In the genomic region with DNA sequence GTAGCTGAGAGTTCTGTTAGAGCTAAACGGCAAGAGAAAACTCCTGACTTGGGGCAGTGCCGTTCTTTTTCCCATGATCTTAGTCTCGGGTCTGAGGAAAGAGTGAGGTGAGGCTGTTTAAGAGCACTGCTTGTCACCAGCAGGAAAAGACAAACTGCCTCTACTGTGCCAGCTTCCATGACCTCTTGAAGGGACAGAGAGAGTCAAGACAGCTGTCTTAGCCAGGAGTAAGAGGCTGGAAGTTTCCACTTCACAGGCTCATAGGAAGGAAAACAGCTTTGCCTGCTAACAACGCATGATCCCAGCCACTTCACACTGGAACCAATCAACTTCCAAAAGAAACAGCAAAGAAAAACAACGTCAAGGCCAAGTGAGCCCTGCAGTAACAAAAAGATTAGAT, we compare ENCODE assay signal across 19 mouse cellular contexts. TPM values are rescaled to one million over a fixed set of nuclear protein-coding genes. Genes with fewer than 3 reads are reported as not detected.
DNase-seq lines count a peak whose midpoint lies in the region; ATAC-seq lines count a peak whose summit lies in the region.
"Had no signal": no experiment of that assay in that cellular context is flagged by ENCODE, and none has a peak within 500 bp of the region (broad histone marks: within the 10 kb centered on the region; RNA-seq: fewer than 3 reads in every experiment).

No protein-coding gene starts in this region.

- peak; percentile 24 for DNase-seq in adrenal gland, postnatal 14 days
- DNase-seq in adrenal gland, postnatal 4 days (ENCODE audit: low spot score in 2 of 2), result no peak
- no peak for DNase-seq in heart, postnatal 25 days (ENCODE audit: low spot score)
- peak; percentile 52 for DNase-seq in kidney, postnatal 14 days
- DNase-seq in kidney, adult 11 months, result no peak
- peak; percentile 9 to 13 for DNase-seq in kidney, postnatal 36 days
- DNase-seq: cerebellum, adult 9-11 months; heart, postnatal 14 days; left cerebral cortex, postnatal 4 days; liver, embryonic 13.5 days; lung, postnatal 14 days; retina, postnatal 1 day; thymus, postnatal 25 days had no signal

- no peaks in the 10 kb centered on the region for H3K9me3 ChIP-seq in heart, embryonic 15.5 days (replicated peaks)
- H3K9me3 ChIP-seq: forebrain, embryonic 13.5 days; liver, embryonic 13.5 days; neural tube, embryonic 15.5 days had no signal

- H3K36me3 ChIP-seq in heart, embryonic 15.5 days, result peaks cover 53% of the 10 kb centered on the region

- H3K9ac ChIP-seq in heart, embryonic 15.5 days, result no peak overlapping the region
- H3K9ac ChIP-seq: forebrain, embryonic 13.5 days; liver, embryonic 13.5 days; neural tube, embryonic 15.5 days had no signal

- H3K27ac ChIP-seq in heart, embryonic 15.5 days, result 0 out of 2 replicates have a peak overlapping the region, but pooled peaks have one; percentile 27
- H3K27ac ChIP-seq: forebrain, embryonic 13.5 days; hindbrain, postnatal 0 days; liver, embryonic 13.5 days; neural tube, embryonic 15.5 days had no signal

- no peak for ATAC-seq in heart, embryonic 15.5 days (replicated peaks; ENCODE audit: insufficient number of reproducible peaks, insufficient read depth, low FRiP score, low read depth)
- ATAC-seq: activated CD4-positive, CD25-positive, alpha-beta regulatory T cell, adult 4 months; forebrain, embryonic 13.5 days; hindbrain, postnatal 0 days had no signal

- H3K4me3 ChIP-seq in heart, embryonic 15.5 days, result no peak overlapping the region
- H3K4me3 ChIP-seq: forebrain, embryonic 13.5 days; liver, embryonic 13.5 days; neural tube, embryonic 15.5 days had no signal

- H3K4me2 ChIP-seq in heart, embryonic 15.5 days, result no peak overlapping the region
- H3K4me2 ChIP-seq: forebrain, embryonic 13.5 days; liver, embryonic 13.5 days; midbrain, embryonic 11.5 days; neural tube, embryonic 15.5 days had no signal

- intact Hi-C loops in heart, postnatal 25 days (cut with DNase I), result no loop called here

- H3K27me3 ChIP-seq in heart, embryonic 15.5 days, result no peaks in the 10 kb centered on the region
- H3K27me3 ChIP-seq: forebrain, embryonic 13.5 days; liver, embryonic 13.5 days; neural tube, embryonic 15.5 days had no signal

- 86% methylated on average over 5 of the region's 5 CpGs for WGBS in heart, embryonic 15.5 days

- peaks cover 24% of the 10 kb centered on the region for H3K4me1 ChIP-seq in heart, embryonic 15.5 days (replicated peaks)

RNA-seq across cellular contexts. Expression of a gene that starts 3.0 kb away (rescaled TPM):
- total RNA-seq in adrenal gland, postnatal 14 days (2021), result 55.0 and 59.0 TPM in 2 replicates
- total RNA-seq in adrenal gland, postnatal 4 days (2021), result 10 to 100 TPM; 57.6 to 59.8 TPM
- 31.0 and 31.4 TPM in 2 replicates for polyA plus RNA-seq in heart, embryonic 15.5 days (2015; fragmentation: Nextera tagmentation; extraction: Ambion mirVana)
- total RNA-seq in heart, postnatal 25 days (2021), result 10 to 100 TPM; 38.5 to 43.0 TPM

RNA-seq across cellular contexts. Expression of a gene that starts 3.7 kb away (rescaled TPM):
- 415 and 429 TPM in 2 replicates for total RNA-seq in adrenal gland, postnatal 14 days (2021)
- total RNA-seq in adrenal gland, postnatal 4 days (2021), result 100 to 1,000 TPM; 459 to 468 TPM
- polyA plus RNA-seq in heart, embryonic 15.5 days (2015; fragmentation: Nextera tagmentation; extraction: Ambion mirVana), result 1,399 and 1,970 TPM in 2 replicates
- total RNA-seq in heart, postnatal 25 days (2021), result 1,000 to 10,000 TPM; 1,789 to 1,861 TPM

RNA-seq across cellular contexts. Expression of a gene that starts 57.8 kb away (rescaled TPM):
- 21.2 and 24.2 TPM in 2 replicates for total RNA-seq in adrenal gland, postnatal 14 days (2021)
- 10 to 100 TPM in 1 of 2 experiments, 1 to 10 TPM in 1; 9.6 to 11.8 TPM for total RNA-seq in adrenal gland, postnatal 4 days (2021)
- 7.3 and 7.4 TPM in 2 replicates for polyA plus RNA-seq in heart, embryonic 15.5 days (2015; fragmentation: Nextera tagmentation; extraction: Ambion mirVana)
- total RNA-seq in heart, postnatal 25 days (2021), result 10 to 100 TPM; 63.5 to 66.0 TPM
- polyA plus RNA-seq: activated CD4-positive, CD25-positive, alpha-beta regulatory T cell, adult 4 months had no signal

Comparison
In these comparisons a context has a peak if more than half of its experiments do, and no peak if none do; other contexts are left out.
1. DNase-seq: peak in adrenal gland, postnatal 14 days (single experiment), kidney, postnatal 14 days (single experiment) and kidney, postnatal 36 days (2 of 2); none in adrenal gland, postnatal 4 days (0 of 2), heart, postnatal 25 days (single experiment) and kidney, adult 11 months (single experiment).